Mouse (Mus musculus): ENCODE results near the gene Slc26a3. TPM values are rescaled to one million over a fixed set of nuclear protein-coding genes. Genes with fewer than 3 reads are reported as not detected.

The Slc26a3 gene
- polyA plus RNA-seq, 1 experiment from 2014 or later, result 0.15 TPM

- no peak overlapping the region for H3K27ac ChIP-seq (replicated peaks; ENCODE audit: low read depth, low read length)
- H3K9me3 ChIP-seq (ENCODE audit: control insufficient read depth, low read length), result no peaks in the 10 kb centered on the region
- no peaks in the 10 kb centered on the region for H3K4me1 ChIP-seq (ENCODE audit: control insufficient read depth, insufficient read depth, low read length)
- ATAC-seq (ENCODE audit: insufficient number of reproducible peaks, low FRiP score, low TSS enrichment, low read depth), result no peak
- WGBS, result 75% methylated on average over 4 of the region's 4 CpGs
- no peak overlapping the region for H3K9ac ChIP-seq (ENCODE audit: low read length)
- no peak overlapping the region for H3K4me3 ChIP-seq (ENCODE audit: low read depth, low read length)
- H3K36me3 ChIP-seq (ENCODE audit: control insufficient read depth, insufficient read depth, low read length), result no peaks in the 10 kb centered on the region
- H3K27me3 ChIP-seq (ENCODE audit: control insufficient read depth, insufficient read depth, low read length), result no peaks in the 10 kb centered on the region
- DNase-seq (ENCODE audit: low spot score), result no peak
- H3K4me2 ChIP-seq (ENCODE audit: low read depth, severe bottlenecking), result no peak overlapping the region
Observed at GRCm38 (mm10) chr12:31375283-31375615, 15.4 kb upstream of the Slc26a3 start.

DNA sequence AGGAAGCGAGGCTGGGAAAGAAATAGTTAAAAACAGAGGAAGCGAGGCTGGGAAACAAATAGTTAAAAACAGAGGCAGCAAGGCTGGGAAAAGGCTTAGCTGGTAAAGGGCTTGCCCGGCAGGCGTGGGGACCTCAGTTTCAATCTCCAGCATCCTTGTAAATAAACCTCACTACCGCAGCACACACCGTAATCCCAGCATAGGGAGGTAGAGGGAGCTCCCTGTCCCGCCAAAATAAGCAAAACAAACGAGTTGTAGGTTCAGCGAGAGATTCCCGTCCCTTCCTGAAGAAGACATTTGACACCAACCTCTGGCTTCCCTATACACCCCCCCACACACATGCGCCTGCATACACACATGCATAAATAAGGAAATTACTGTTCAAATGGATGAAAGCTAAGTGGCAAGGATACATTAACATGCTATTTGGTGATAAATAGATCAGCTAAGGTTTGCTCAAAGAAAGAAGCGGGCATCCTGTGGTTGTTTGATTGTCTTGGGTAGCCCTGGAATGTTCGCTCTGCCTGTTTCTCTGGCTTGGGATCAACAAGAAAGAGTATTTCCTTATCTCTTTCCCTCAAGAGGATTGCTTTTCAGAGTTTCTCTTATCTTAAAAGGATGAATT lies 14.2 kb upstream of the Slc26a3 start:
- peak; percentile 79 for ATAC-seq (ENCODE audit: insufficient number of reproducible peaks, low FRiP score, low TSS enrichment, low read depth)
- no peak overlapping the region for H3K27ac ChIP-seq (replicated peaks; ENCODE audit: low read depth, low read length)
- H3K9ac ChIP-seq (ENCODE audit: low read length), result no peak overlapping the region
- H3K27me3 ChIP-seq (ENCODE audit: control insufficient read depth, insufficient read depth, low read length), result no peaks in the 10 kb centered on the region
- H3K4me3 ChIP-seq (ENCODE audit: low read depth, low read length), result no peak overlapping the region; the same call in 1 of the 2 replicates
- no peaks in the 10 kb centered on the region for H3K4me1 ChIP-seq (ENCODE audit: control insufficient read depth, insufficient read depth, low read length)
- DNase-seq (ENCODE audit: low spot score), result peak; percentile 72
- H3K36me3 ChIP-seq (ENCODE audit: control insufficient read depth, insufficient read depth, low read length), result no peaks in the 10 kb centered on the region
- peak overlapping the region; percentile 27; the same call in 1 of the 2 replicates for H3K4me2 ChIP-seq (ENCODE audit: low read depth, severe bottlenecking)
- H3K9me3 ChIP-seq (ENCODE audit: control insufficient read depth, low read length), result no peaks in the 10 kb centered on the region
- WGBS, result 15% methylated on average over 13 of the region's 13 CpGs

GRCm38 (mm10) chr12:31377241-31377640 lies 13.4 kb upstream of the Slc26a3 start:
- no peak for DNase-seq (ENCODE audit: low spot score)
- 82% methylated on average over 11 of the region's 11 CpGs for WGBS

GRCm38 (mm10) chr12:31380878-31381277 lies 9.8 kb upstream of the Slc26a3 start:
- no peak overlapping the region for H3K27ac ChIP-seq (replicated peaks; ENCODE audit: low read depth, low read length)
- 34% methylated on average over 2 of the region's 2 CpGs for WGBS
- no peaks in the 10 kb centered on the region for H3K4me1 ChIP-seq (ENCODE audit: control insufficient read depth, insufficient read depth, low read length)
- H3K9ac ChIP-seq (ENCODE audit: low read length), result no peak overlapping the region
- no peaks in the 10 kb centered on the region for H3K9me3 ChIP-seq (ENCODE audit: control insufficient read depth, low read length)
- H3K27me3 ChIP-seq (ENCODE audit: control insufficient read depth, insufficient read depth, low read length), result no peaks in the 10 kb centered on the region
- ATAC-seq (ENCODE audit: insufficient number of reproducible peaks, low FRiP score, low TSS enrichment, low read depth) (no peak), DNase-seq (ENCODE audit: low spot score) (no peak)
- no peak overlapping the region for H3K4me2 ChIP-seq (ENCODE audit: low read depth, severe bottlenecking)
- no peaks in the 10 kb centered on the region for H3K36me3 ChIP-seq (ENCODE audit: control insufficient read depth, insufficient read depth, low read length)
- no peak overlapping the region for H3K4me3 ChIP-seq (ENCODE audit: low read depth, low read length)

More at GRCm38 (mm10) chr12:31377241-31377640, 13.4 kb upstream of the Slc26a3 start:
- Histone ChIP-seq H3K4me3 (ENCODE audit: low read depth, low read length) (no peak overlapping the region), H3K27ac (replicated peaks; ENCODE audit: low read depth, low read length) (no peak overlapping the region), H3K27me3 (ENCODE audit: control insufficient read depth, insufficient read depth, low read length) (no peaks in the 10 kb centered on the region), H3K36me3 (ENCODE audit: control insufficient read depth, insufficient read depth, low read length) (no peaks in the 10 kb centered on the region), H3K9ac (ENCODE audit: low read length) (no peak overlapping the region), H3K4me2 (ENCODE audit: low read depth, severe bottlenecking) (no peak overlapping the region), H3K4me1 (ENCODE audit: control insufficient read depth, insufficient read depth, low read length) (no peaks in the 10 kb centered on the region), H3K9me3 (ENCODE audit: control insufficient read depth, low read length) (no peaks in the 10 kb centered on the region)
- no peak for ATAC-seq (ENCODE audit: insufficient number of reproducible peaks, low FRiP score, low TSS enrichment, low read depth)

GRCm38 (mm10) chr12:31382451-31382850 lies 8.2 kb upstream of the Slc26a3 start:
- ATAC-seq (ENCODE audit: insufficient number of reproducible peaks, low FRiP score, low TSS enrichment, low read depth) (no peak), DNase-seq (ENCODE audit: low spot score) (no peak)
- WGBS, result 74% methylated on average over 2 of the region's 2 CpGs
- Histone ChIP-seq H3K36me3 (ENCODE audit: control insufficient read depth, insufficient read depth, low read length) (no peaks in the 10 kb centered on the region), H3K4me1 (ENCODE audit: control insufficient read depth, insufficient read depth, low read length) (no peaks in the 10 kb centered on the region), H3K4me2 (ENCODE audit: low read depth, severe bottlenecking) (no peak overlapping the region), H3K9me3 (ENCODE audit: control insufficient read depth, low read length) (no peaks in the 10 kb centered on the region), H3K27me3 (ENCODE audit: control insufficient read depth, insufficient read depth, low read length) (no peaks in the 10 kb centered on the region), H3K27ac (replicated peaks; ENCODE audit: low read depth, low read length) (no peak overlapping the region), H3K9ac (ENCODE audit: low read length) (no peak overlapping the region), H3K4me3 (ENCODE audit: low read depth, low read length) (no peak overlapping the region)

GRCm38 (mm10) chr12:31387303-31387702 lies 3.4 kb upstream of the Slc26a3 start:
- ATAC-seq (ENCODE audit: insufficient number of reproducible peaks, low FRiP score, low TSS enrichment, low read depth), result no peak
- no peak for DNase-seq (ENCODE audit: low spot score)
- Histone ChIP-seq H3K36me3 (ENCODE audit: control insufficient read depth, insufficient read depth, low read length) (no peaks in the 10 kb centered on the region), H3K9me3 (ENCODE audit: control insufficient read depth, low read length) (no peaks in the 10 kb centered on the region), H3K9ac (ENCODE audit: low read length) (no peak overlapping the region), H3K4me2 (ENCODE audit: low read depth, severe bottlenecking) (no peak overlapping the region), H3K4me1 (ENCODE audit: control insufficient read depth, insufficient read depth, low read length) (no peaks in the 10 kb centered on the region), H3K27me3 (ENCODE audit: control insufficient read depth, insufficient read depth, low read length) (no peaks in the 10 kb centered on the region), H3K27ac (replicated peaks; ENCODE audit: low read depth, low read length) (no peak overlapping the region), H3K4me3 (ENCODE audit: low read depth, low read length) (no peak overlapping the region)
- WGBS, result 45% methylated on average over 3 of the region's 3 CpGs

DNA sequence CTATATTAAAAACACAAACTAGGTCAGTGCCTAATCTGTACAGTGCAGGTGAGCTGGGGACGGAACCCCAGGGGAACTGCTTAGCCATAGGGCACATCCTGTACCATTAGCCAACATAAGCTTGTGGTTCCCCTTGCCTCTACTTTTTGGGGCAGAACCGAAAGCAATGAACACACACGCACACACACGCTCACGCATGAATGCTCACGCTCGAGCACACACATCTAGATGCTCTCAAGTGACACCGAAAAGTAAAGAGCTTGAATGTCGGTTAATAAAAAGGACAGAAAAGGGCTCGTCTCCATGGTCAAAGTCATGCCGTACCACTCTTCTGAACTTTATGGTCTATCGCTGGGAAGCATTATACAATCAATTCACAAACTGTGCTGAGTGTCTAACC lies 1.0 kb downstream of the Slc26a3 start:
- Histone ChIP-seq H3K4me1 (ENCODE audit: control insufficient read depth, insufficient read depth, low read length) (no peaks in the 10 kb centered on the region), H3K4me2 (ENCODE audit: low read depth, severe bottlenecking) (no peak overlapping the region), H3K9me3 (ENCODE audit: control insufficient read depth, low read length) (no peaks in the 10 kb centered on the region), H3K4me3 (ENCODE audit: low read depth, low read length) (no peak overlapping the region), H3K36me3 (ENCODE audit: control insufficient read depth, insufficient read depth, low read length) (no peaks in the 10 kb centered on the region), H3K27me3 (ENCODE audit: control insufficient read depth, insufficient read depth, low read length) (no peaks in the 10 kb centered on the region), H3K9ac (ENCODE audit: low read length) (no peak overlapping the region), H3K27ac (replicated peaks; ENCODE audit: low read depth, low read length) (no peak overlapping the region)
- 92% methylated on average over 12 of the region's 12 CpGs for WGBS
- DNase-seq (ENCODE audit: low spot score), result no peak
- ATAC-seq (ENCODE audit: insufficient number of reproducible peaks, low FRiP score, low TSS enrichment, low read depth), result no peak

GRCm38 (mm10) chr12:31395895-31396294 lies 5.2 kb downstream of the Slc26a3 start:
- no peaks in the 10 kb centered on the region for H3K27me3 ChIP-seq (ENCODE audit: control insufficient read depth, insufficient read depth, low read length)
- no peak overlapping the region for H3K9ac ChIP-seq (ENCODE audit: low read length)
- DNase-seq (ENCODE audit: low spot score), result no peak
- H3K4me3 ChIP-seq (ENCODE audit: low read depth, low read length), result no peak overlapping the region
- ATAC-seq (ENCODE audit: insufficient number of reproducible peaks, low FRiP score, low TSS enrichment, low read depth), result no peak
- H3K9me3 ChIP-seq (ENCODE audit: control insufficient read depth, low read length), result no peaks in the 10 kb centered on the region
- H3K36me3 ChIP-seq (ENCODE audit: control insufficient read depth, insufficient read depth, low read length), result no peaks in the 10 kb centered on the region
- H3K27ac ChIP-seq (replicated peaks; ENCODE audit: low read depth, low read length), result no peak overlapping the region
- H3K4me2 ChIP-seq (ENCODE audit: low read depth, severe bottlenecking), result no peak overlapping the region
- H3K4me1 ChIP-seq (ENCODE audit: control insufficient read depth, insufficient read depth, low read length), result no peaks in the 10 kb centered on the region
- 95% methylated on average over 1 of the region's 1 CpGs for WGBS

- Histone ChIP-seq H3K36me3 (ENCODE audit: control insufficient read depth, insufficient read depth, low read length) (no peaks in the 10 kb centered on the region), H3K27me3 (ENCODE audit: control insufficient read depth, insufficient read depth, low read length) (no peaks in the 10 kb centered on the region), H3K9ac (ENCODE audit: low read length) (no peak overlapping the region), H3K4me1 (ENCODE audit: control insufficient read depth, insufficient read depth, low read length) (no peaks in the 10 kb centered on the region), H3K27ac (replicated peaks; ENCODE audit: low read depth, low read length) (no peak overlapping the region), H3K4me2 (ENCODE audit: low read depth, severe bottlenecking) (no peak overlapping the region), H3K9me3 (ENCODE audit: control insufficient read depth, low read length) (no peaks in the 10 kb centered on the region), H3K4me3 (ENCODE audit: low read depth, low read length) (no peak overlapping the region)
- DNase-seq (ENCODE audit: low spot score), result no peak
- ATAC-seq (ENCODE audit: insufficient number of reproducible peaks, low FRiP score, low TSS enrichment, low read depth), result no peak
- 91% methylated on average over 4 of the region's 4 CpGs for WGBS
Observed at GRCm38 (mm10) chr12:31397709-31398108, 7.0 kb downstream of the Slc26a3 start.
